19 mouse cellular contexts compared by ENCODE assay signal in genomic region chr6:93031812-93032330, GRCm38 (mm10).
"Had no signal": no experiment of that assay in that cellular context is flagged by ENCODE, and none has a peak within 500 bp of the region (broad histone marks: within the 10 kb centered on the region; RNA-seq: fewer than 3 reads in every experiment).

No protein-coding gene starts in this region.

- H3K9me3 ChIP-seq: liver, embryonic 15.5 days; lung, embryonic 15.5 days; megakaryocyte, embryonic 14.5 days; midbrain, embryonic 10.5 days had no signal

- H3K4me1 ChIP-seq: liver, embryonic 15.5 days; megakaryocyte, embryonic 14.5 days; midbrain, embryonic 10.5 days; neural tube, embryonic 13.5 days had no signal

- H3K27ac ChIP-seq: left cerebral cortex, adult 2 months; liver, embryonic 15.5 days; lung, embryonic 15.5 days; midbrain, embryonic 10.5 days; neural tube, embryonic 13.5 days had no signal

- H3K4me2 ChIP-seq: liver, embryonic 11.5 days; liver, embryonic 15.5 days; lung, embryonic 15.5 days; neural tube, embryonic 13.5 days had no signal

- DNase-seq: kidney, adult 9 months; kidney, postnatal 25 days; layer of hippocampus, postnatal 36 days; lung, adult 18-20 months; lung, postnatal 10 days; lung, postnatal 36 days; midbrain, embryonic 14.5 days; retina, postnatal 1 day; right cerebral cortex, postnatal 25 days; spleen, adult 18-20 months; thymus, adult 18-20 months; thymus, postnatal 36 days had no signal

- H3K4me3 ChIP-seq: left cerebral cortex, adult 2 months; liver, embryonic 15.5 days; lung, embryonic 15.5 days; megakaryocyte, embryonic 14.5 days; midbrain, embryonic 10.5 days; neural tube, embryonic 13.5 days had no signal

- H3K36me3 ChIP-seq: liver, embryonic 15.5 days; lung, embryonic 15.5 days; midbrain, embryonic 10.5 days; neural tube, embryonic 13.5 days had no signal

- H3K9ac ChIP-seq: liver, embryonic 15.5 days; lung, embryonic 15.5 days; neural tube, embryonic 13.5 days had no signal

- H3K27me3 ChIP-seq: liver, embryonic 15.5 days; lung, embryonic 15.5 days; megakaryocyte, embryonic 14.5 days; neural tube, embryonic 13.5 days had no signal
